Mouse (Mus musculus) midbrain, postnatal 0 days (tissue): Measurements from ENCODE around the gene Rhog. TPM values are rescaled to one million over a fixed set of nuclear protein-coding genes. Genes with fewer than 3 reads are reported as not detected.
A peak's percentile ranks its signal among the peaks of the same experiment; 100 is the strongest.

Experiments
- ATAC-seq: fragments of 200-750 bp; cut with Nextera tagmentation; 2 replicates; pipeline ENCODE4 v1.8.0; 2017; ENCODE audit warnings: moderate number of reproducible peaks, mild to moderate bottlenecking, moderate TSS enrichment, moderate library complexity; ENCODE audit not compliant: low FRiP score
- DNase-seq: peaks from one replicate; pipeline ENCODE4 v3.0.0-alpha.2; 2015; ENCODE audit warnings: low spot score
- H3K27ac ChIP-seq: fragments of 300-500 bp; sonication (generic); 2 replicates; pipeline ENCODE4 v1.5.1; 2014; ENCODE audit warnings: low read depth, mild to moderate bottlenecking, low read length, mixed read lengths
- H3K27me3 ChIP-seq: fragments of 300-500 bp; sonication (generic); 2 replicates; pipeline ENCODE4 v1.6.1; 2014; ENCODE audit warnings: low read length, control low read depth, mixed read lengths; ENCODE audit not compliant: insufficient read depth
- H3K36me3 ChIP-seq: fragments of 300-500 bp; sonication (generic); 2 replicates; pipeline ENCODE4 v1.6.1; 2014; ENCODE audit warnings: low read length, control low read depth, mixed read lengths; ENCODE audit not compliant: insufficient read depth
- H3K4me1 ChIP-seq: fragments of 300-500 bp; sonication (generic); 2 replicates; pipeline ENCODE4 v1.6.1; 2014; ENCODE audit warnings: mild to moderate bottlenecking, control low read depth, antibody characterized with exemption, low read length, mixed read lengths; ENCODE audit not compliant: insufficient read depth
- H3K4me2 ChIP-seq: fragments of 300-500 bp; sonication (generic); 2 replicates; pipeline ENCODE4 v1.6.1; 2014; ENCODE audit warnings: low read depth, mild to moderate bottlenecking, low read length, mixed read lengths; ENCODE audit not compliant: poor library complexity, severe bottlenecking
- H3K4me3 ChIP-seq: fragments of 300-500 bp; sonication (generic); 2 replicates; pipeline ENCODE4 v1.5.1; 2014; ENCODE audit warnings: low read depth, mild to moderate bottlenecking, low read length, moderate library complexity
- H3K9ac ChIP-seq: fragments of 300-500 bp; sonication (generic); replicated peaks from 2 replicates; pipeline ENCODE4 v1.6.1; 2014; ENCODE audit warnings: mild to moderate bottlenecking, low read length, moderate library complexity, mixed read lengths; ENCODE audit not compliant: poor library complexity, severe bottlenecking
- H3K9me3 ChIP-seq: fragments of 300-500 bp; sonication (generic); 2 replicates; pipeline ENCODE4 v1.6.1; 2016; ENCODE audit warnings: low read length, control low read depth
- CTCF ChIP-seq: IDR thresholded peaks from 2 replicates; pipeline ENCODE4 v1.5.1; 2016; ENCODE audit warnings: antibody characterized with exemption, mild to moderate bottlenecking
- WGBS: fragments of 180-500 bp; shearing (Covaris S2); extraction: QIAGEN DNeasy Blood & Tissue Kit; methylation state at CpG from one replicate; pipeline ENCODE4 v1.1.7; 2014; 5-methylcytosine and 5-hydroxymethylcytosine counted together
- polyA plus RNA-seq: library from polyadenylated mRNA; unstranded; fragments of >200 nt; fragmentation: Nextera tagmentation; extraction: Ambion mirVana; gene quantifications from 2 replicates; pipeline ENCODE4 v1.2.1, GENCODE M21; 2015
- total RNA-seq: library from RNA; depleted of rRNA; stranded (reverse); fragments of >200 nt; gene quantifications from 2 replicates; pipeline ENCODE4 v1.2.3, GENCODE M21; 2014

Gene Rhog
- total and polyA plus RNA-seq, 2 experiments from 2014 or later, result 11.3 to 15.8 TPM

DNA sequence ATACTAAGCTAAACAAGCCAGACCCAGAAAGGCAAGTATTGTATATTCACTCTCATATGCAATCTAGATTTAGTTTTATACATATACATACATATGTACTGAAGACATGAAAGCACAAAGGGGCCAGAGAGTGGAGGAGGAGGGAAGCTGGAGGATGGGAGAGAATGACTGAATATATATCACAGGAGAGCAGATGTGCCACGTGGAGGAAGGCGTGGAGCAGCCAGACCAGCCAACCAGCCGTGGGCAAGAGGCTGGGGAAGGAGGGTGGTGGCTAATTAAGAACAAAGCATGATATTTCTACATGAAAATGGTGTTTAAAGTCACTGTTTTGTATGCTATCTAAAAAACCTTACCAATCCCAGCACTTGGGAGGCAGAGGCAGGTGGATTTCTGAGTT is 2.9 kb upstream of the Rhog start:
- no peak overlapping the region for H3K9ac ChIP-seq
- TF ChIP-seq CTCF, result no peak
- no peaks in the 10 kb centered on the region for H3K27me3 ChIP-seq
- no peaks in the 10 kb centered on the region for H3K4me1 ChIP-seq
- no peak overlapping the region for H3K27ac ChIP-seq
- ATAC-seq, result no peak
- H3K36me3 ChIP-seq, result no peaks in the 10 kb centered on the region
- H3K9me3 ChIP-seq, result no peaks in the 10 kb centered on the region
- WGBS, result 79% methylated on average over 3 of the region's 3 CpGs
- H3K4me3 ChIP-seq, result no peak overlapping the region
- no peak for DNase-seq
- no peak overlapping the region for H3K4me2 ChIP-seq

DNA sequence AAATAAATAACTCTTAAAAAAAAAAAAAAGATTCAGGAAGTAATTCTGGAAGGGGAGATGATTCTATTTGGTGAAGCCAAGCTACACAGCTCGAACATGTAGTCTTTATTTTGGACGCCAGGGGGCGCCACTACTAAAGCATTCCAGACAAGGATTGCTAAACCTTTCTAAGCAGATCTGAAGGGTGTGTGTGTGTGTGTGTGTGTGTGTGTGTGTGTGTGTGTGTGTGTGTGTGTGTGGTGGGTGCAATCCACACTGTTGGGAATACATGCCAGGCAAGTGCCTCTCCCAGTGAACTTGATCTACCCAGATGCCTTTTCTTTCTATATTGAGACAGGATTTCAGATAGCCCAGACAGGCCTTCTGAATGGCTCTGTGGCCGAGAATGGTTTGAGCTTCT is 2.3 kb upstream of the Rhog start:
- no peak overlapping the region for H3K4me2 ChIP-seq

DNA sequence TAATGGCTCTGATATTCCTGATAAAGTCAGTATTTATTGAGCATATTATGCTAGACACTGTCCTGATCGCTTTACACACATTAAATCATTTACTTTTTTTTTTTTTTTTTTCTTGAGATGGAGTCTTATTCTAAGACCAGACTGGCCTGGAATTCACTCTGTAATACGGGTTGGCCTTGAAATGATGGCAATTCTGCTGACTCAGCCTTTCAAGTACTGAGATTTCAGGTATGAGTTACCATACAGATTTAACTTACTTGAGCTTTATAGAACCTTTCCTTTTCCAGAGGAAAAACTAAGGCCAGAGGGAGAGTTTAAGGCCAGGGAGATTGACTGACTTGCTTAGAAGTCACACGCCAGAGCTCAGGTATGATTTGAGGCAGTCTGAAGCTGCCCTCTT is 782 bp upstream of the Rhog start:
- Histone ChIP-seq H3K4me3 (no peak overlapping the region), H3K36me3 (no peaks in the 10 kb centered on the region), H3K27ac (no peak overlapping the region), H3K4me1 (no peaks in the 10 kb centered on the region), H3K4me2 (no peak overlapping the region), H3K9me3 (no peaks in the 10 kb centered on the region), H3K27me3 (no peaks in the 10 kb centered on the region), H3K9ac (no peak overlapping the region)
- no peak for DNase-seq
- ATAC-seq, result no peak
- 79% methylated on average over 3 of the region's 3 CpGs for WGBS
- no peak for TF ChIP-seq CTCF

More for the DNA sequence above, 2.3 kb upstream of the Rhog start:
- Histone ChIP-seq H3K9ac (no peak overlapping the region), H3K27ac (no peak overlapping the region), H3K9me3 (no peaks in the 10 kb centered on the region), H3K4me1 (no peaks in the 10 kb centered on the region), H3K4me3 (no peak overlapping the region), H3K27me3 (no peaks in the 10 kb centered on the region), H3K36me3 (no peaks in the 10 kb centered on the region)
- WGBS, result 17% methylated on average over 4 of the region's 4 CpGs
- TF ChIP-seq CTCF, result peak; percentile 82
- ATAC-seq (peak; percentile 45; the same call in 1 of the 2 replicates), DNase-seq (peak; percentile 85)

DNA sequence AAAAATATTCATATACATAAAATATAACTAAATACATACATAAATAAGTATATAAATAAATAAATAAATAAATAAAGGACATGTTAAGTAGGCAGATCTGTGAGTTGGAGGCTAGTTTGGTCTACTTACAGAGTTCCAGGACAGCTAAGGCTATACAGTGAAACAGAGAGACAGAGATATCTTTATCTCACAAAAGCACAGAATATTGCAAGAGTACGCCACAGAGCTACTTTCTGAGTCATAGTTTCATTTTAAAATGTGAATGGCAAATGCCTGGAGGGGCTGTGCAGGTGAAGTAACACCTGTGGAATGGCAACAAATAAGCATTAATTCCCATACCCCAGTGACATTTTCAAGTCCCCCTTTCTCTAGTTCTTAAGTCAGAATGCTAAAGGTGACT is 2.2 kb downstream of the Rhog start:
- ATAC-seq (no peak), DNase-seq (no peak)
- Histone ChIP-seq H3K4me2 (no peak overlapping the region), H3K9ac (no peak overlapping the region), H3K4me3 (no peak overlapping the region), H3K9me3 (no peaks in the 10 kb centered on the region), H3K4me1 (no peaks in the 10 kb centered on the region), H3K27ac (no peak overlapping the region), H3K27me3 (no peaks in the 10 kb centered on the region), H3K36me3 (no peaks in the 10 kb centered on the region)
- no peak for TF ChIP-seq CTCF
- WGBS, result 92% methylated on average over 1 of the region's 1 CpGs

DNA sequence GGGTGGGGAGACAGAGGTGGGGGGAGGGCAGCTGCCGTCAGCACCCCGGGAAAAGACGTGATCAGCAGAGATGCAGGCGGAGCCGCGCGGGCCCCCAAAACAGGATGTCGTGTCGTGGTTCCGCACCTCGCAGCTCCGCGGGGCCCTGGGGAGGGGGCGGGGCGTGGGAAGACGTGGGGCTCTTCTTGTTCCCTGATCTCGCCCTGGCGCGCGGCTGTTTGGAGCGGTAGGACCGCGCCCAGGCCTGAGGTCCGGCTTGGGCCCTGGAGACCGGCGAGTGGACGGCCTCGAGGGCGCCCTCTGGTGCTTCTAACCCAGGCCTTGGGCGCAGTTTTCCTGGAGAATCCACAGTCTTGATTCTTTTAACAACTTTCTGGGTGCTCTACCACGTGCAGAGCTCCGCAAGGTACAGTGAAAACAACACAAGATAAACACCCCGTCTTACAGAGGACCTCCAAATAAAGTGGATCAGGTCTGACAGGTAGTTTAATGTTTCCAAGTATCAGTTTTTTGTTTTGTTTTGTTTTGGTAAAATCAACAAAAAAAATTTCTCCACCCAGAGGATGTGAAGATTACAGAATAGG is 5.1 kb downstream of the Rhog start:
- H3K27me3 ChIP-seq, result no peaks in the 10 kb centered on the region
- H3K36me3 ChIP-seq, result no peaks in the 10 kb centered on the region
- H3K27ac ChIP-seq, result peak overlapping the region; percentile 70
- H3K9me3 ChIP-seq, result no peaks in the 10 kb centered on the region
- peaks cover under 1% of the 10 kb centered on the region; the same call in 1 of the 2 replicates for H3K4me1 ChIP-seq
- H3K4me3 ChIP-seq, result peak overlapping the region; percentile 69
- 2% methylated on average over 29 of the region's 33 CpGs for WGBS
- DNase-seq (peak; percentile 85), ATAC-seq (peak; percentile 79)
- H3K4me2 ChIP-seq, result peak overlapping the region; percentile 90
- peak; percentile 75 for TF ChIP-seq CTCF
- H3K9ac ChIP-seq, result peak overlapping the region; percentile 71

DNA sequence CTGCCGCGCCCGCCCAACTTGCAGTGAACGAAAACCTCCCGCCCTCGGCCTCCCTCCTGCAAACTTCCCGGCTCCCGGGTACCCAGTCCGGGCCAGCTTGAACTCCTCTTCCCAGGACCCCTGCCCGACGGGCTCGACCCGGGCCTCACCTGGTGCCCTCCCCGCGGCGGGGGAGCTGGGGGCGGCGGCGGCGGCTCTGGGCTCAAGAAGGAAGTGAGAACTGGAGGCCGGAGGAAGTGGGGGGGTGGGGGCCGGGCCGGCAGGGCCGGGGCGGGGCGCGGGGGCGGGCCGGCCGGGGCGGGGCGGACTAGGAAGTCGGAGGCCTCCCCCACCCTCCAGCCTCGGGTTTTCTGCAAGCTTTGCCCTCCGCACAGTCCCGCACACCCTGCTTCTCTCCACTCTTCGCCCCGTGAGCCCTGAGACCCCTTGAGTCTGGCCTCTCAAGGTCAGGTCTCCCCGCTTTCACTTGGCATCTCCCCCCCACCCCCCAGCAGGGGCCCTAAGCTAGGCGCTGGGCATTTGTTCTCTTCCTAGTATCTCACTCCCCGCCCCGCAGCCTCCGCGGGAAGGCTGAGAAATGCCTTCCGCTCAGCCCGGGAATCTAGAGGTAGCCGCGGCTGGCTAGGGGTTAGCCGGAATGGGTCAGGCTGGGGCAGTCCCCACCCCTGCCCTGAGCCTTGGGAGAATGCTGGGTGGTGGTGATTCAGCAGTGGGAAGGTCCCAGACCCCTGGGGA is 5.8 kb downstream of the Rhog start:
- WGBS, result 2% methylated on average over 30 of the region's 49 CpGs
- peak overlapping the region; percentile 71 for H3K9ac ChIP-seq
- peak overlapping the region; percentile 90 for H3K4me2 ChIP-seq
- peak overlapping the region; percentile 69 for H3K4me3 ChIP-seq
- DNase-seq (peak; percentile 57), ATAC-seq (peak; percentile 66)
- no peak for TF ChIP-seq CTCF
- peak overlapping the region; percentile 70 for H3K27ac ChIP-seq
- no peaks in the 10 kb centered on the region for H3K27me3 ChIP-seq
- H3K4me1 ChIP-seq, result peaks cover 3% of the 10 kb centered on the region; the same call in 1 of the 2 replicates
- H3K9me3 ChIP-seq, result no peaks in the 10 kb centered on the region
- no peaks in the 10 kb centered on the region for H3K36me3 ChIP-seq
